ENCODE assay signal across 9 mouse cellular contexts in genomic region chrX:99043739-99044138, GRCm38 (mm10). TPM values are rescaled to one million over a fixed set of nuclear protein-coding genes. Genes with fewer than 3 reads are reported as not detected.
DNase-seq lines count a peak whose midpoint lies in the region; ATAC-seq and TF ChIP-seq lines count a peak whose summit lies in the region.
"Had no signal": no experiment of that assay in that cellular context is flagged by ENCODE, and none has a peak within 500 bp of the region (broad histone marks: within the 10 kb centered on the region; RNA-seq: fewer than 3 reads in every experiment).

No protein-coding gene starts in this region.

- intact Hi-C loops in gastrocnemius, adult 2 months (cut with DNase I), result loop anchor here (5.0 kb wide), 1 partner anchor 51 kb away; no protein-coding TSS in a partner anchor
- intact Hi-C loops in left cerebral cortex, postnatal 14 days (cut with DNase I), result no loop called here

- no peak for TF ChIP-seq CTCF in gastrocnemius, adult 2 months (IDR thresholded peaks at IDR 0.05)
- TF ChIP-seq CTCF in bone marrow macrophage, adult 2 months (IDR thresholded peaks at IDR 0.05; ENCODE audit: low read depth, low read length), result no peak

- peaks cover 51% of the 10 kb centered on the region for H3K4me1 ChIP-seq in bone marrow macrophage, adult 2 months (ENCODE audit: control insufficient read depth, insufficient read depth, low read length)
- no peaks in the 10 kb centered on the region for H3K4me1 ChIP-seq in limb, embryonic 14.5 days (ENCODE audit: control insufficient read depth, insufficient read depth, low read length)

- TF ChIP-seq POLR2A in bone marrow macrophage, adult 2 months (IDR thresholded peaks at IDR 0.05; ENCODE audit: borderline replicate concordance, low read depth, low read length), result no peak
- no peak for TF ChIP-seq POLR2A in limb, embryonic 14.5 days (IDR thresholded peaks at IDR 0.05; ENCODE audit: borderline replicate concordance, extremely low read depth, insufficient read depth, insufficient read length)

- whole genome bisulfite sequencing in limb, embryonic 14.5 days, result 73% methylated on average over 5 of the region's 5 CpGs

- no peaks in the 10 kb centered on the region for H3K9me3 ChIP-seq in limb, embryonic 14.5 days (ENCODE audit: control insufficient read depth, low read length)

- no peak for DNase-seq in gastrocnemius, adult 2 months
- DNase-seq in gastrocnemius, postnatal 10 days, result no peak
- DNase-seq in left cerebral cortex, adult 18-20 months (ENCODE audit: low spot score in 2 of 2), result peak; percentile 23 to 49
- no peak for DNase-seq in left cerebral cortex, postnatal 14 days (ENCODE audit: low spot score in 2 of 2)
- DNase-seq in limb, embryonic 14.5 days (ENCODE audit: low spot score), result no peak
- no peak for DNase-seq in embryo, embryonic 11 days
- DNase-seq in spleen, adult 12 weeks (ENCODE audit: low spot score), result no peak
- DNase-seq: gastrocnemius, postnatal 36 days had no signal

- H3K4me2 ChIP-seq in limb, embryonic 14.5 days (replicated peaks; ENCODE audit: low read depth, low read length, severe bottlenecking), result peak overlapping the region; percentile 71; the same call in 1 of the 2 replicates

- ATAC-seq in limb, embryonic 14.5 days (ENCODE audit: low FRiP score, low read depth), result no peak

- H3K36me3 ChIP-seq in limb, embryonic 14.5 days (ENCODE audit: control insufficient read depth, insufficient read depth, low read length), result no peaks in the 10 kb centered on the region

- no peak overlapping the region for H3K9ac ChIP-seq in limb, embryonic 14.5 days (ENCODE audit: low read depth, low read length, severe bottlenecking)

- 0 out of 2 replicates have a peak, but pooled peaks cover 7% of the 10 kb centered on the region for H3K27me3 ChIP-seq in limb, embryonic 14.5 days (ENCODE audit: control insufficient read depth, insufficient read depth, low read length)

- peak overlapping the region; percentile 81 for H3K4me3 ChIP-seq in gastrocnemius, adult 2 months
- H3K4me3 ChIP-seq in bone marrow macrophage, adult 2 months (ENCODE audit: insufficient read depth, low read length), result peak overlapping the region; percentile 93
- no peak overlapping the region for H3K4me3 ChIP-seq in limb, embryonic 14.5 days (replicated peaks; ENCODE audit: low read length)

- peak overlapping the region; percentile 89 for H3K27ac ChIP-seq in gastrocnemius, adult 2 months
- H3K27ac ChIP-seq in bone marrow macrophage, adult 2 months (ENCODE audit: insufficient read depth, low read depth, low read length), result peak overlapping the region; percentile 87
- no peak overlapping the region for H3K27ac ChIP-seq in limb, embryonic 14.5 days (replicated peaks; ENCODE audit: low read depth, low read length)

RNA-seq across cellular contexts. Expression of gene Stard8, which starts 40.7 kb away (rescaled TPM):
- 10 to 100 TPM; 11.1 to 18.2 TPM for total RNA-seq in gastrocnemius, adult 2 months (2021)
- total RNA-seq in gastrocnemius, postnatal 10 days (2021), result 10 to 100 TPM; 38.0 to 42.7 TPM
- total RNA-seq in left cerebral cortex, adult 18-20 months (2021), result 10 to 100 TPM; 34.6 to 36.1 TPM
- 10 to 100 TPM; 21.8 to 36.0 TPM for total RNA-seq in left cerebral cortex, postnatal 14 days (2021)
- polyA plus RNA-seq in bone marrow macrophage, adult 2 months (2012; ENCODE audit: insufficient read depth, insufficient read length, missing spikeins), result 50.1 and 57.4 TPM in 2 replicates
- polyA plus RNA-seq in limb, embryonic 14.5 days (2012; rRNA removed), result 13.7 and 15.7 TPM in 2 replicates
- 7.0 and 7.4 TPM in 2 replicates for polyA plus RNA-seq in limb, embryonic 14.5 days (2014; fragmentation: Nextera tagmentation; extraction: Ambion mirVana)

Comparison
In these comparisons a context has a peak if more than half of its experiments do, and no peak if none do; other contexts are left out.
1. DNase-seq: peak in left cerebral cortex, adult 18-20 months (2 of 2); none in gastrocnemius, adult 2 months (single experiment), gastrocnemius, postnatal 10 days (single experiment), left cerebral cortex, postnatal 14 days (0 of 2), limb, embryonic 14.5 days (single experiment), embryo, embryonic 11 days (single experiment) and spleen, adult 12 weeks (single experiment).